Mouse (Mus musculus): Measurements from ENCODE around the gene Fgd2. TPM values are rescaled to one million over a fixed set of nuclear protein-coding genes. Genes with fewer than 3 reads are reported as not detected.
A peak's percentile ranks its signal among the peaks of the same experiment; 100 is the strongest.
"Not testable (repeated sequence)": the region's sequence is repeated elsewhere in the genome, so short reads cannot be mapped to it uniquely, and the experiment has no call there.

The Fgd2 gene
- total RNA-seq, 2 experiments from 2014 or later: 4.2 to 4.5 TPM

DNA sequence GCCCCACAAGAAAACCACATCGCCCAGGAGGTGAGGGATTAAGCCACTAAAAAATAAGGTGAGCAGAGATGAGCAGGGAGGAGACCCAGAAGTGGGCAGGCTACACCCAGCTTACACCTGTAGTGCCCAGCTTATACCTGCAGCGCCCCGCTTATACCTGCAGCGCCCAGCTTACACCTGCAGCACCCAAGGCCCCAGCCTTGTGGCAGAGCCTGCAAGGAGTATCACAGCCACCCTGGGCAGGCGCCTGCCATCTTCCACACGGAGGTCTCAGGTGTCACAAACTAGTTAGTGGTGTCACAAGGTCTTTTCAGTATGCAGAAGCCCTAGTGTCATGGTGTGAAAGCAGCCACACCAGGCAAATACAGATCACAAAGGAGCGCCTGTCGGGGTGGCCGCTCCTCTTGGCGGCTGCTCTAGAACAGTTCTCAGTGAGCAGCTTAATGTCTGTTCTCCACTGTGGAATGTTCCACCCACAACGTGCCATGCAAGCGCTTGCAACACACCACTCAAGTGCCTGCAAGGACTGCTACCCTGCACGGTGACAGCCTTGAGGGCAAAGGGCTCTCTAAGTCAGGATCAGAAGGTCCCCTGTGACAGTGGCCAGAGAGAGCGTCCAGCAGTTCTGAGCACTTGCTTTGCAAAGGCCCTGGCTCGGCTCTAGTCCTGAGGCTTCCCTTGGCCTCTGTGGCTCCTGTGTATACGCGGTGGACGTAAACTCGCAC lies 24.3 kb upstream of the Fgd2 start:
- DNase-seq (ENCODE audit: low spot score in 2 of 2): no peak

DNA sequence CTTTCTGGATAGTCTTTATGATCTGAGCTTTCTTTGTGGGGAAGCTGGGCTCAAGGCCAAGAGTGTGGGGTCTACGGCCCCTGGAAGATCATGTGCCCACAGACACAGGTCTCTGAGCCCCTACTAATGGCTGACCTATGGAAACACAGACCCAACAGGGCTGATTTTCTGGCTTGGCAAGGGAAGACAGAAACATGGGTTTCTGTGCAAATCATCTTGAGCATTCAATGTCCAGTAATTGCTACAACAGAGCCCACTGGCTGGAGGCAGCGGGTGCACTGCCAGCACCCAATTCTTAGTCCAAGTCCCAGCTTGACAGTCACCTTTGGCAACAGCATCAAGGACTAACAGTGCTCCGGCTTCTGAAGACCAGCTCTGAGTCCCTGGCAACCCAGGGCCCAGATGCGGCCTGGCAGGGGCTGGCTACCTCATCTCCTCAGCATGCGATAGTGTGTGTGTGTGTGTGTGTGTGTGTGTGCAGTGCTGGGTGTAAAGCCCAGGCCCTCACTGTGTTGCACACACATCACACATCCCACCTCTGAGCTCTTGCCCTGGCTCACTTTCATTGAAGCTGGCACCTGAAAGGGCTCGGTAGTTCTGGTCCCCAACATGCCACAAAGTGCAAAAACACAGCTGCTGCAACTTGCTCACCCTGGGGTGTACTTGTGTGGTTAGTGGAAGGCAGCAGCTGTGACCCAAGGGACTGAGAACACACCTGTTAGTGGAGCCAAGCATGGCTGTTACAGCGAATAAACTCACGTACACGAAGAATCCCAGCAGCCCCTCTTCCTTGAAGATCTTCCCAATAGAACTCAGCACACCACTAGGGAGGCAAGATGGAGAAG lies 22.5 kb upstream of the Fgd2 start:
- no peak for DNase-seq (ENCODE audit: low spot score in 2 of 2)

DNA sequence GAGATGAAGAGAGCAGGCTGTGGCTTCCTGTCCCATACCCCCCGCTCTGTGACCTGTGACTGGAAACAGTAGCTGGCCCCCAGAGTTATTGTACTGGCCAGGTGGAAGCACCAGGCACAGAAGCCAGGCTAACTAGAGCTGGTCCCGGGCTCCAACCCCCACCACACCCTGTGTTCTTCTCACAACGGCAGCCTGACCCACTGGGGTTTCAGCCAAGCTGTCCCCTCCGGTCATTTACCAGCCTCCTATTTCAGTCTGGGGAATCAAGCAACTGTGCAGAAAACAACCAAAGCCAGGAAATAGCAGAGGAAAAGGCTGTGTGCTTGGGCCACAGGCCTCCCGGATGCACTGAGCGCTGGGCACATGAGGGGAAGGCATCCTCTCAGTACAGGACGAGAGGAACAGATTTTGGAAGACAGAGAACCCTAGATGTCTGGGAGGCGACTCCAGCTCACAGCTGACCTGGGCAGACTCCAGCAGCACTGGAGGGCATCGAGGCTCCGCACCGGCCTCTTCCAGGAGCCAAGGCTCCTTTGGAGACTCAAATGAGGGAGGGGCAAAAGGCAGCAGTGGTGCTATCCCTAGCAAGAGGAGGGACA lies 21.4 kb upstream of the Fgd2 start:
- DNase-seq (ENCODE audit: low spot score in 2 of 2): peak in 1 of 2 experiments; percentile 49

GRCm38 (mm10) chr17:29340406-29341261 lies 20.1 kb upstream of the Fgd2 start:
- no peak for DNase-seq (ENCODE audit: low spot score in 2 of 2)

DNA sequence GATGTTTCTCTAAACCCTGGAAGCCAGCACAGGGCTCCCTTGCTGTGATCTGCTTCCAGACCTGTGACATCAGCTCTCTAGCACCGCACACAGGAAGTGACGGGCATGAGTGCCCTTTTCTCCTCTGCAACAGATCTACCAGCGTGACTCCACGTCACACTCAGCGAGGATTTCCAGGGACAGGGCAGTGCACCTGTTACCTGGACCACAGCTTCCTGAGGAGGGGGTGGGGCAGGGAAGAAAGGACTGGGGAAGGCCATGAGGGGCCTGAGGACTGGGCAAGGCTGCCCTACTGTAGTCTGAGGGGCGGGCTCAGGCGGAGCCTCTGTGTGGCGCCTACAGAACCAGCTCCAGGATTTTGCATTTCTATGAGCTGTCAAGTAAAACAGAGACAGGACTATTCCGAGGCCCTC lies 19.1 kb upstream of the Fgd2 start:
- DNase-seq (ENCODE audit: low spot score in 2 of 2): no peak

DNA sequence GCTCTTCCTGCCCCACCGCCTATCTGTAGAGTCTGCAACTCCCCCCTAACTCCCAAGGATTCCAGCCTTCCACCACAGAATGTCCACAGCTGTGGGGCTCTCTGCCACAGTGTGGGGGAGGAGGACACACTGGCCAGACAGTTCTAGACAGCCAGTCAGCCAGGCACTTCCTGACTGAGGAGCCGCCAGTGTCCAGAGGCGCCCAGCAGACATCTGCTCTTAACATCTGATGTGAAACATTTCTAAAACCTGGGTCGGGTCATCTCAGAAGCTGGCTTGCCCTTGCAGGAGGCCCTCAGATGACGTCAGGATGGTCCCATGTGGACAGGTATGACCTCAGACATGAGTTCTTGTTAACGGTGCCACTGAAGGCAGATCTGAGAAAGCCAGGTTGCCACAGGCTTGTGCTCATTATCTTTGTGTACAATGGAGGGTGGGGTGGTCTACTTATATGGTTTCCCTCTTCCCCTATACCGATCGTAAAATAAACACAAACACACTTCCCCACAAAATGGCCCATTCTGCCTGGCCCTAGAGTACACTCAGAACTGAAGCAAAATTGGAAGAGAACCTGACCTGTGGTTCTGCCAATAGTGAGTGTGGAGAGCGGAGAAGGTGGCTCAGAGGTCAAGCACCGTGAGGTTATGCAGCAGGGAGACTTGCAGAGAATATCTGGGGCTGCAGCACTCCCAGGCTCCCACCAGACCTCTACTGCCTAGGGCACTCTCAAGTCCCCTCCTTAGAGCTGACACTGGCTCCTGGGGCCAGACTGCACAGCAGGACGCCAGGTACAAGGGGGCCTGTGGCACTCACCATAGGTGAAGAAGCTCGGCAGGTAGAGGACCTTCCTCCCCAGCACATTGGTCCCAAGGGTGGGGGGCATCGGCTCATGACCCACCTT lies 18.5 kb upstream of the Fgd2 start:
- peak in 1 of 2 experiments; percentile 81 for DNase-seq (ENCODE audit: low spot score in 2 of 2)

- no peak for DNase-seq (ENCODE audit: low spot score in 2 of 2)
These were observed 17.5 kb upstream of the Fgd2 start for GRCm38 (mm10) chr17:29343241-29343640.

DNA sequence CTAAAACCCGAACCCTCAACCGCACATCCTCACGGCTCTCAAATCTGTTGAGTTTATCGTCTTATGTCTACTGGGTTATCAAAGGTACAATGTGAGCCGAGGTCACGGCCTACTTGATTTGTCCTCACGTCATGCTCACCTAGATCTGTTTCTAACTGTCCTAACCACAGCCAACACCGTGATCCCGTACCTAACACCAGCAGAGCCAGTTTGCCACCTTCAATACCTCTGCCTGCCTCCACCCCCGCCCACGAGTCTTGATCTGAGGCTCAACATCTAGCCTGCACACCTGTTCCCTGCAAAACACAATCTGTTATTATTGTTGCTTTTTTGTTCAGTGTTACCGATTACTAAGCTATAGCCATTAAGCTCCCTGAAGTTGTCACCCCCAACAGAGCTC lies 15.4 kb upstream of the Fgd2 start:
- DNase-seq (ENCODE audit: low spot score in 2 of 2): no peak

- DNase-seq (ENCODE audit: low spot score in 2 of 2): no peak
These were observed 14.1 kb upstream of the Fgd2 start for GRCm38 (mm10) chr17:29346496-29347125.

- no peak for DNase-seq (ENCODE audit: low spot score in 2 of 2)
These were observed 13.5 kb upstream of the Fgd2 start for GRCm38 (mm10) chr17:29347126-29347644.

DNA sequence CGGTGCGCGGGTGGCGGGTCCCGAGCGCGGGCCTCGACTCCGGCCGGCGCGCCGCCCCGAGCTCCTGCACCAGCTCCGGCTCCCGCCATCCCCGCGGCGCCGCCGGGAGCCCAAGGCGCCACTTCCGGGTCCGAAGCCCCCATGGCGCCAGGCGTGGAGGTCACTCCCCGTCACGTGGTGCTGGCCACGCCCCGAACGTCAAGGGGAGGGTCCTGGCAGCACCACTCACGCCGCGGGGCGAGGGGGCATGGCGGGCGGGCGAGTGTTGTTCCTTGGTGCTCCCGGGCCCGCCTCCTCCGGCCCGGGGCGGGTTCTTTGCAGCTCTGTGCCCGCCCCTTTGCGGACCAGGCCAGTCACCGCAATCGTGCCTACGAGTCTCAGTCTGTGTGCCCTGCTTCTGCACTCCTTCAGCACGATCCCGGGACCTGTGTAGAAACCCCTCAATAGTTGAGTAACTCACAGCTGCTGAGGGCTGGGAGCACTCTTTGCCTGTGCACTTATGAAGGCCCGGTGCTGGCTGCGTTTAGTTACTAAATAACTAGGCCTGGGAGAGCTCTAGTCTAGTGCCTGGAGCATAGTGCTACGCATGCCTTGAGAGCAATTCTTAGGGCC lies 13.0 kb upstream of the Fgd2 start, which contains the start of gene Mtch1:
Gene Mtch1, minus strand, starts transcription at position 290 of the 612 bp plus-strand sequence.
- peak; percentile 99 for DNase-seq (ENCODE audit: low spot score in 2 of 2)

DNA sequence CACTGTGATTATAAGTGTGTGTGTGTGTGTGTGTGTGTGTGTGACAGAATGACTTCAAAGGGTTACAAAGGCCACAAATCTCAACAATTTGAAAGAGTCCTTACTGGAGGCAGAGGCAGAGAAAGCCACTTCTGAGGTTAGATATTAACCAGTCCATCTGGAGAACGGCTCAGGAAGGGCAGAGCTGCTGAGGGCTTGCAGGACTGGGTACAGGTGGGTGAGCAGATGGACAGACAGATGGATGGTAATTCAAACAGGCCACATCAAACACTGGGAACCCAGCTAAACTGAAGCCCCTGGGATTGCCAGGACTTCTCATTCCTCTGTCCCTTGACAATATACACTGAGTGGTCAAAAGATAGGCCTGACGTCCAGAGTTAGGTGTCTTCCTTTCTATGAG lies 11.7 kb upstream of the Fgd2 start:
- DNase-seq (ENCODE audit: low spot score in 2 of 2): no peak

GRCm38 (mm10) chr17:29351056-29351455 lies 9.7 kb upstream of the Fgd2 start:
- DNase-seq (ENCODE audit: low spot score in 2 of 2): not testable (repeated sequence)

GRCm38 (mm10) chr17:29355461-29355840 lies 5.3 kb upstream of the Fgd2 start:
- DNase-seq (ENCODE audit: low spot score in 2 of 2): no peak

- peak in 1 of 2 experiments; percentile 69 for DNase-seq (ENCODE audit: low spot score in 2 of 2)
These were observed 4.8 kb upstream of the Fgd2 start for GRCm38 (mm10) chr17:29355841-29356478.

- peak; percentile 58 to 79 for DNase-seq (ENCODE audit: low spot score in 2 of 2)
These were observed 4.2 kb upstream of the Fgd2 start for GRCm38 (mm10) chr17:29356479-29356856.

DNA sequence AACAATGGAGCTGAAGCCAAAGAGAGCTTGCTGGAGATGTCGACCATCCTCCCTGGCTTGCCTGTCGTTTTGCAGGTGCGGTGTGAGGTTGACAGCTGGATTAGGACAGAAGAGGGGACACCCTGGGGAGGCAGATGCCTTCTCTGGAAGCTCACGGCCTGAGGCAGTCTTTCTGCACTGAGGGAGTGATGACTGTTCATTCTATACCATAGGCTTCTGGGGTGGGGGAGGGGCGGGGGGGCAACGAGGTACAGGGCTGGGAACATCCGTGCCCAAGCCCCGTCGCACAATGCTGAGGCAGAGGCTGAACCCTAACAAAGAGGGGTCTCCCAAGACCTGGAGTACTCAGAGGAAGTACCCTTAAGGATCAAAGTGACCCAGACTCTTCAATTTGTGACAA lies 3.8 kb upstream of the Fgd2 start:
- no peak for DNase-seq (ENCODE audit: low spot score in 2 of 2)

DNA sequence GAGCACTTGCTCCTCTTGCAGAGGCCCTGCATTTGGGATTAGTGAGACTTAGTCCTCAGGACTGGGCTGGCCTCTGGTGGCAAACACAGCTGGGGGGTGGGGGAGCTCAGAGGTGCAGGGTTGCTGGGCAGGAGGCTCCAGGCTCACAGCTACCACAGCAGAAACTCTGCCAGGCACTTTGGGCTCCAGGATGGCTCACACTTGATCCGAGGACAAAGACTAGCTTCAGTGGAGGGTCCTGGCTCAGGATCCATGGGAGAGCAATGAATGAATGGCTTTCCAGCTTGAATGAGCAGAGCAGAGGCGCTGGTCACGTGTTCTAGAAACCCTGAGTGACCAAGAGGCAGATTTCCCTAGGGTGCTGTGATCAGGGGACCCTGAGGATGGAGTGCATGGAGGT lies 1.8 kb upstream of the Fgd2 start:
- DNase-seq (ENCODE audit: low spot score in 2 of 2): no peak
